26 mouse cellular contexts compared by ENCODE assay signal in the genomic region with DNA sequence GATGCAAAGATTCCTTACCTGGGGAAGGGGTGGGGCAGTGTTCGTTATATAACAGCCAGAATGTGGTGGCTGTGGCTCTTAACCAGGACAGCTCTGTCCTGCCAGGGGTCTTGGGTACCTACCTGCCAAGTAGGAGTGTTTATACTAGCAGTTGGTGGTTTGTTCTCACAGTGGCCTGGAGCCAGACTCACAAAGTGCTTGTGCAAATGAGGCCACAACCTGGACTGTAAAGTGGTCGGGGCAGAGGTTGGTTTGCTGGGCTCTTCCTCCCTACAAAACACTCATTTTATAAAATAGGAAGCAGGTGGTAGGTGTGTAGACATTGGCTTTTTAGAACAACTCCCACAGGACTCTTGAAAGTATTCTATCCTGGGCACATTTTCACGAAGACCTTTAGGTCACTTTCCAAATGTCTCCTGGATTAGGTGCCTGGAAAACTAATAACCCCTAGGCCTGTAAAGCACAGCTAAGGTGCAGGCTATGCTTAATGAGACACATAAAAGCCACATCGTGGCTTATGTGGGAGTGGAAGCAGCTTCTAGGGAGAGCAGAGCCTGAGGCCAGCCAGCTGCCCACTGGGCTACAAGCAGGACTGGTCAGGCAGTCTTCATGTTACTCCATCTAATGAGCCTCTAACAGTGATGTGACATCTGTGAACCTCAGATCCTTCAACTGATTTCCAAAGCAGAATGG. TPM values are rescaled to one million over a fixed set of nuclear protein-coding genes. Genes with fewer than 3 reads are reported as not detected.
DNase-seq lines count a peak whose midpoint lies in the region; ATAC-seq lines count a peak whose summit lies in the region.
"Had no signal": no experiment of that assay in that cellular context is flagged by ENCODE, and none has a peak within 500 bp of the region (broad histone marks: within the 10 kb centered on the region; RNA-seq: fewer than 3 reads in every experiment).

No protein-coding gene starts in this region.

- no peaks in the 10 kb centered on the region for H3K27me3 ChIP-seq in kidney, embryonic 14.5 days (ENCODE audit: control insufficient read depth, insufficient read depth, low read length)
- no peaks in the 10 kb centered on the region for H3K27me3 ChIP-seq in kidney, embryonic 16.5 days (ENCODE audit: insufficient read depth, low read length)
- no peaks in the 10 kb centered on the region for H3K27me3 ChIP-seq in limb, embryonic 12.5 days
- H3K27me3 ChIP-seq: forebrain, embryonic 13.5 days; hindbrain, embryonic 12.5 days had no signal

- DNase-seq in kidney, postnatal 14 days = no peak
- DNase-seq in spleen, postnatal 36 days (ENCODE audit: low spot score in 2 of 2) = no peak
- DNase-seq in left cerebral cortex, postnatal 4 days = no peak
- DNase-seq: adrenal gland, adult 8-10 months; B cell, adult 2 months; cerebellum, adult 8-10 months; cerebellum, postnatal 25 days; gastrocnemius, postnatal 14 days; heart, postnatal 36 days; layer of hippocampus, postnatal 36 days; liver; lung, embryonic 14.5 days; right cerebral cortex, postnatal 25 days had no signal

- no peaks in the 10 kb centered on the region for H3K9me3 ChIP-seq in kidney, embryonic 14.5 days (ENCODE audit: control insufficient read depth, low read length)
- H3K9me3 ChIP-seq in kidney, embryonic 16.5 days (ENCODE audit: low read length) = no peaks in the 10 kb centered on the region
- H3K9me3 ChIP-seq in limb, embryonic 12.5 days = no peaks in the 10 kb centered on the region
- H3K9me3 ChIP-seq: forebrain, embryonic 13.5 days; hindbrain, embryonic 12.5 days; midbrain, embryonic 10.5 days had no signal

- no peaks in the 10 kb centered on the region for H3K36me3 ChIP-seq in kidney, embryonic 14.5 days (ENCODE audit: control insufficient read depth, insufficient read depth, low read length)
- H3K36me3 ChIP-seq in kidney, embryonic 16.5 days (ENCODE audit: insufficient read depth, low read length) = no peaks in the 10 kb centered on the region
- H3K36me3 ChIP-seq in limb, embryonic 12.5 days = no peaks in the 10 kb centered on the region
- H3K36me3 ChIP-seq: hindbrain, embryonic 12.5 days; midbrain, embryonic 10.5 days had no signal

- no peak overlapping the region for H3K4me3 ChIP-seq in kidney, embryonic 14.5 days (ENCODE audit: low read length)
- no peak overlapping the region for H3K4me3 ChIP-seq in kidney, embryonic 16.5 days (ENCODE audit: low read length)
- no peak overlapping the region for H3K4me3 ChIP-seq in limb, embryonic 12.5 days (replicated peaks)
- H3K4me3 ChIP-seq: forebrain, embryonic 13.5 days; hindbrain, embryonic 12.5 days; midbrain, embryonic 10.5 days had no signal

- no peak overlapping the region for H3K4me2 ChIP-seq in kidney, embryonic 14.5 days (replicated peaks; ENCODE audit: low read depth, low read length)
- no peak overlapping the region for H3K4me2 ChIP-seq in kidney, embryonic 16.5 days (replicated peaks; ENCODE audit: low read depth, low read length)
- H3K4me2 ChIP-seq in limb, embryonic 12.5 days = no peak overlapping the region
- H3K4me2 ChIP-seq: forebrain, embryonic 13.5 days; heart, embryonic 11.5 days; hindbrain, embryonic 12.5 days; lung, embryonic 14.5 days had no signal

- H3K4me1 ChIP-seq in kidney, embryonic 14.5 days (ENCODE audit: control insufficient read depth, insufficient read depth, low read length) = 0 out of 2 replicates have a peak, but pooled peaks cover 4% of the 10 kb centered on the region
- H3K4me1 ChIP-seq in kidney, embryonic 16.5 days (ENCODE audit: insufficient read depth, low read length) = no peaks in the 10 kb centered on the region
- H3K4me1 ChIP-seq in limb, embryonic 12.5 days (replicated peaks) = peaks cover 30% of the 10 kb centered on the region
- H3K4me1 ChIP-seq: hindbrain, embryonic 12.5 days; midbrain, embryonic 10.5 days had no signal

- ATAC-seq in kidney, embryonic 14.5 days (ENCODE audit: low FRiP score, low TSS enrichment) = peak; percentile 76; the same call in 1 of the 2 replicates
- peak; percentile 51; the same call in 1 of the 2 replicates for ATAC-seq in kidney, embryonic 16.5 days (ENCODE audit: low FRiP score, low TSS enrichment)
- ATAC-seq in limb, embryonic 12.5 days (ENCODE audit: insufficient number of reproducible peaks, insufficient read depth, low FRiP score, low TSS enrichment, low read depth) = peak; percentile 90
- ATAC-seq: forebrain, embryonic 13.5 days; hindbrain, postnatal 0 days; intestine, embryonic 16.5 days; midbrain, embryonic 16.5 days had no signal

- intact Hi-C loops in left cerebral cortex, postnatal 4 days (cut with DNase I) = no loop called here

- H3K9ac ChIP-seq in kidney, embryonic 14.5 days (ENCODE audit: low read depth, low read length) = no peak overlapping the region
- H3K9ac ChIP-seq in kidney, embryonic 16.5 days (replicated peaks; ENCODE audit: low read length) = no peak overlapping the region
- H3K9ac ChIP-seq in limb, embryonic 12.5 days (replicated peaks) = no peak overlapping the region
- H3K9ac ChIP-seq: forebrain, embryonic 13.5 days; hindbrain, embryonic 12.5 days; liver, embryonic 14.5 days; lung, embryonic 14.5 days had no signal

- 39% methylated on average over 4 of the region's 4 CpGs for WGBS in kidney, embryonic 14.5 days
- WGBS in kidney, embryonic 16.5 days = 38% methylated on average over 4 of the region's 4 CpGs
- 19% methylated on average over 4 of the region's 4 CpGs for WGBS in limb, embryonic 12.5 days

- H3K27ac ChIP-seq in kidney, embryonic 14.5 days (ENCODE audit: low read depth, low read length) = no peak overlapping the region
- 0 out of 2 replicates have a peak overlapping the region, but pooled peaks have one; percentile 0 for H3K27ac ChIP-seq in kidney, embryonic 16.5 days (ENCODE audit: low read length)
- H3K27ac ChIP-seq in limb, embryonic 12.5 days = peak overlapping the region; percentile 84
- H3K27ac ChIP-seq: forebrain, embryonic 13.5 days; hindbrain, embryonic 12.5 days; hindbrain, postnatal 0 days; liver, embryonic 14.5 days; midbrain, embryonic 10.5 days had no signal

RNA-seq across cellular contexts. Expression of gene Adamtsl3, which starts 47.5 kb away (rescaled TPM):
- 0.23 and 0.39 TPM in 2 replicates for polyA plus RNA-seq in kidney, embryonic 14.5 days (2014; fragmentation: Nextera tagmentation; extraction: Ambion mirVana)
- polyA plus RNA-seq in kidney, embryonic 16.5 days (2015; fragmentation: Nextera tagmentation; extraction: Ambion mirVana) = 0.47 and 0.72 TPM in 2 replicates
- 3.9 and 5.5 TPM in 2 replicates for polyA plus RNA-seq in limb, embryonic 12.5 days (2016; fragmentation: Nextera tagmentation; extraction: Ambion mirVana)
- total RNA-seq in left cerebral cortex, postnatal 4 days (2021) = 1 to 10 TPM; 2.8 to 3.7 TPM
- total RNA-seq: granulocyte monocyte progenitor cell, adult 5-6 weeks; neutrophil, adult 5-6 weeks had no signal
- polyA plus RNA-seq: midbrain, embryonic 10.5 days had no signal
